Mouse (Mus musculus) heart, postnatal 10 days (tissue): Measurements from ENCODE around the gene Aar2. TPM values are rescaled to one million over a fixed set of nuclear protein-coding genes. Genes with fewer than 3 reads are reported as not detected.

Source experiments
- DNase-seq, 2 experiments: peaks; one replicate each; pipeline ENCODE4 v3.0.0; 2021
- intact Hi-C: fragments of 180-260 bp; cut with DNase I; formaldehyde crosslinking; loops from one replicate; pipeline ENCODE4 v1.15.1; 2025
- total RNA-seq, 2 experiments: library from RNA; stranded (reverse); gene quantifications; 2 replicates each; pipeline ENCODE4 v1.2.3; 2021

The Aar2 gene
- total RNA-seq, 2 experiments from 2014 or later: 19.7 to 22.7 TPM

DNA sequence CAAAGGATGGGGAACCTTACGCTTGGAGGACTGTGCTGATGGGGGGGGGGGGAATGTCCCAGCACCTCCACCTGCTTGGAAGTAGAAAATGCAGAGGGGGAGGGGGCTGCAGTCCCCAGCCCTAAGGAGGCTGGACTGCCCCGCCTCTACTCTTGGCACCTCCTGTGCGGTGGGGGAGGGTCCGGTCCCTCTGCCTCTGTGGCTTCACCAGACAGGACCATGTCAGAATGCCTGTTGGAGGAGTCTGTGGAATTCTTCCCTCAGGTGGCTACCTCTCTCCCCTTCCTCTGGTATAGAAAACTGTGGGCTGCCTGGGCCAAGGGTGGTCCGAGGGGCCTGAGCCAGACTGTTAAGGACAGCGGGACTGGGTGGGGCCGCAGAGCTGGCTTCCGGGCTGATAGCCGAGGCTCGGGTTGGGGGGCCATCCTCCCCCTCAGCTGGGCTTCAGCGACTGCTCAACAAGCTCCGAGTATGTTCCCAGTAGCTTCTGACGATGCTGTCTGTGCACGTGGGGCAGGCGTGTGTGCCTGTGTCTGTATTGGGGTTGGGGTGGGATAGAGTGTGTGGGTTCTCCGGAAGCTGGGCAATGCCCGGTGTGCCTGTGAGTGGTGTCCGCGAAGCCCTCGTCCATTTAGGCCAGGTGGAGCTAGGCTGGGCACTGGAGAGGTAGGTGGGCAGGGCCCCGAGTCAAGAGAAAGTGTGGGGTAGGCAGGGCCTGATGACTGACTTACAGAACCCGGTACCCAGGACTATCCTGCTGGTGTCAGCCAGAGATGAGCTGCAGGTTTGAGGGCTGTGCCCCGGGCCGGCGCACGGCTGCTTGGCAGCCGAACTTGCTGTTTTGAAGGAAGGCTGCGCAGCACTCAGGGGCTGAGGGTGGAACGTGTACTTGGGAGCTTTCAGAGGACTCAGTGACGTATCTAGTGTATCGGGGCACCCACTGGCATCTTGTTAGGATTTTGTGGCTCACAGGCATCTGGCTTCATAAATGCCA is 67.6 kb downstream of the Aar2 start:
- intact Hi-C loops: no loop called here
- DNase-seq: no peak

DNA sequence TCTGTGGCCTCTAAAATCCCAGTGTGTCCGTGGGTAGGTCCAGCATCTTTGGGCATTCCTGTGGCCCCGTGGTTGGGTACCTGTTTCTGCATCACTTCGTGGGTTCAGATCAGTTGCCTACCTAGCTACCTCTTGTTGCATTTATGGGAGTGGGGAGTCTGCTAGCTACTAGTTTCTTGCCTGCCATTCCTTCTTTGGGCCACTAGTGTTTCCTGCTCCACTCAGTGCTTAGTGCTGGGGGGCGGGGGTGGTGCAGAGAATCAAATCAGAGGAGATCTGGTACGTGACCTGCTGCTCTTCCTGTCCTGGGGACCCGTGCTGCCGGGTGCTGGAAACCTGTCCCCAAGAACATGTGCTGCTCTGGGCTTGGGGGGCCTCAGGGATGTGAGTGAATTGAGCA is 69.1 kb downstream of the Aar2 start:
- DNase-seq: no peak
- intact Hi-C loops: no loop called here

DNA sequence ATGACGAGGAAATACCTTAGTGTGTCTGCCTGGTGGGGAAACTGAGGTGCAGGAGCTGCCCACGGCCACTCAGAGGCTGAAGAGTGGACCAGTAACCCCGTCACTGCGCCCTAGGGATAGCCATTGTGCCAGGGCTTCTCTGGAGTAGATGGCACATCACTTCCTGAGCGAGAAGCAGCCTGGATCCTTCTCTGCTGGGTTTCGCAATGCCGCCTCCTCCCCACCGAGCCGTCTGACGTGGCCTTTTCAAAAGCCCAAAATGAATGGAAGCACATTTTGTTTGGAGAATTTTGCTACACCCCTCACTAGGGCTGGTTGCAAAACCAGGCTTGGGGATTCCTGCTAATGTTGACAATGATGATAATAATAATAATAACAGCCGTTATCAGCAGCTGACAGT is 70.2 kb downstream of the Aar2 start:
- intact Hi-C loops: no loop called here
- no peak for DNase-seq

Other genes starting within 250 kb of the Aar2 start
- 1 to 10 TPM in 1 of 2 experiments, under 1 TPM in 1; 0.81 to 1.1 TPM for gene Cnbd2, start 235.3 kb upstream of the Aar2 start, total RNA-seq
- 10 to 100 TPM; 85.3 to 96.6 TPM for gene Scand1, start 234.9 kb upstream of the Aar2 start, total RNA-seq
- gene Epb41l1, start 126.7 kb upstream of the Aar2 start, total RNA-seq: 10 to 100 TPM; 15.9 to 19.9 TPM
- 10 to 100 TPM; 45.2 to 46.7 TPM for gene Dlgap4, start 66.1 kb downstream of the Aar2 start, total RNA-seq
- 100 to 1,000 TPM; 391 to 523 TPM for gene Myl9, start 227.8 kb downstream of the Aar2 start, total RNA-seq